Mouse (Mus musculus): ENCODE measurements around the gene Nsf. TPM values are rescaled to one million over a fixed set of nuclear protein-coding genes. Genes with fewer than 3 reads are reported as not detected.

The Nsf gene
- polyA plus RNA-seq, 1 experiment, result 60.4 TPM

- peaks cover 3% of the 10 kb centered on the region for H3K27me3 ChIP-seq (ENCODE audit: control insufficient read depth, insufficient read depth, low read length, poor library complexity, severe bottlenecking)
- H3K4me1 ChIP-seq (ENCODE audit: control insufficient read depth, insufficient read depth, low read length), result no peaks in the 10 kb centered on the region
- TF ChIP-seq POLR2A (IDR thresholded peaks at IDR 0.05; ENCODE audit: insufficient read depth, low read length), result no peak
- TF ChIP-seq EP300 (IDR thresholded peaks at IDR 0.05; ENCODE audit: insufficient read depth, low read depth, low read length), result no peak
- TF ChIP-seq CTCF (IDR thresholded peaks at IDR 0.05; ENCODE audit: low read depth, low read length), result no peak
- 0 out of 2 replicates have a peak, but pooled peaks cover 9% of the 10 kb centered on the region for H3K9me3 ChIP-seq (replicated peaks; ENCODE audit: control insufficient read depth, insufficient read depth, low read length, poor library complexity, severe bottlenecking)
- H3K4me3 ChIP-seq (ENCODE audit: low read depth, low read length), result no peak overlapping the region
- no peaks in the 10 kb centered on the region for H3K36me3 ChIP-seq (ENCODE audit: control insufficient read depth, insufficient read depth, low read length, poor library complexity, severe bottlenecking)
- H3K27ac ChIP-seq (ENCODE audit: insufficient read depth, low read length), result no peak overlapping the region
- H3K9ac ChIP-seq (ENCODE audit: low read depth, poor library complexity, severe bottlenecking), result no peak overlapping the region
Observed at GRCm38 (mm10) chr11:103804126-103804525, 149.7 kb downstream of the Nsf start.

- Histone ChIP-seq H3K9me3 (replicated peaks; ENCODE audit: control insufficient read depth, insufficient read depth, low read length, poor library complexity, severe bottlenecking) (0 out of 2 replicates have a peak, but pooled peaks cover 9% of the 10 kb centered on the region), H3K9ac (ENCODE audit: low read depth, poor library complexity, severe bottlenecking) (no peak overlapping the region), H3K36me3 (ENCODE audit: control insufficient read depth, insufficient read depth, low read length, poor library complexity, severe bottlenecking) (no peaks in the 10 kb centered on the region), H3K27ac (ENCODE audit: insufficient read depth, low read length) (no peak overlapping the region), H3K4me3 (ENCODE audit: low read depth, low read length) (no peak overlapping the region), H3K27me3 (ENCODE audit: control insufficient read depth, insufficient read depth, low read length, poor library complexity, severe bottlenecking) (no peaks in the 10 kb centered on the region), H3K4me1 (ENCODE audit: control insufficient read depth, insufficient read depth, low read length) (no peaks in the 10 kb centered on the region)
- no peak for TF ChIP-seq EP300 (IDR thresholded peaks at IDR 0.05; ENCODE audit: insufficient read depth, low read depth, low read length)
Observed at GRCm38 (mm10) chr11:103801128-103801527, 152.7 kb downstream of the Nsf start.

GRCm38 (mm10) chr11:103789951-103790350 lies 163.9 kb downstream of the Nsf start:
- Histone ChIP-seq H3K9me3 (replicated peaks; ENCODE audit: control insufficient read depth, insufficient read depth, low read length, poor library complexity, severe bottlenecking) (no peaks in the 10 kb centered on the region), H3K4me3 (ENCODE audit: low read depth, low read length) (no peak overlapping the region), H3K36me3 (ENCODE audit: control insufficient read depth, insufficient read depth, low read length, poor library complexity, severe bottlenecking) (no peaks in the 10 kb centered on the region), H3K4me1 (ENCODE audit: control insufficient read depth, insufficient read depth, low read length) (no peaks in the 10 kb centered on the region), H3K27ac (ENCODE audit: insufficient read depth, low read length) (no peak overlapping the region), H3K9ac (ENCODE audit: low read depth, poor library complexity, severe bottlenecking) (no peak overlapping the region), H3K27me3 (ENCODE audit: control insufficient read depth, insufficient read depth, low read length, poor library complexity, severe bottlenecking) (no peaks in the 10 kb centered on the region)
- TF ChIP-seq EP300 (IDR thresholded peaks at IDR 0.05; ENCODE audit: insufficient read depth, low read depth, low read length) (no peak), CTCF (IDR thresholded peaks at IDR 0.05; ENCODE audit: low read depth, low read length) (no peak), POLR2A (IDR thresholded peaks at IDR 0.05; ENCODE audit: insufficient read depth, low read length) (no peak)

GRCm38 (mm10) chr11:103780152-103780551 lies 173.7 kb downstream of the Nsf start:
- no peaks in the 10 kb centered on the region for H3K36me3 ChIP-seq (ENCODE audit: control insufficient read depth, insufficient read depth, low read length, poor library complexity, severe bottlenecking)
- no peak overlapping the region for H3K4me3 ChIP-seq (ENCODE audit: low read depth, low read length)
- H3K4me1 ChIP-seq (ENCODE audit: control insufficient read depth, insufficient read depth, low read length), result no peaks in the 10 kb centered on the region
- H3K27ac ChIP-seq (ENCODE audit: insufficient read depth, low read length), result no peak overlapping the region
- no peak for TF ChIP-seq EP300 (IDR thresholded peaks at IDR 0.05; ENCODE audit: insufficient read depth, low read depth, low read length)
- no peak for TF ChIP-seq POLR2A (IDR thresholded peaks at IDR 0.05; ENCODE audit: insufficient read depth, low read length)
- TF ChIP-seq CTCF (IDR thresholded peaks at IDR 0.05; ENCODE audit: low read depth, low read length), result no peak
- no peak overlapping the region for H3K9ac ChIP-seq (ENCODE audit: low read depth, poor library complexity, severe bottlenecking)
- peaks cover 7% of the 10 kb centered on the region; the same call in 1 of the 2 replicates for H3K27me3 ChIP-seq (ENCODE audit: control insufficient read depth, insufficient read depth, low read length, poor library complexity, severe bottlenecking)
- H3K9me3 ChIP-seq (replicated peaks; ENCODE audit: control insufficient read depth, insufficient read depth, low read length, poor library complexity, severe bottlenecking), result no peaks in the 10 kb centered on the region

GRCm38 (mm10) chr11:103774228-103774530 lies 179.7 kb downstream of the Nsf start:
- Histone ChIP-seq H3K4me1 (ENCODE audit: control insufficient read depth, insufficient read depth, low read length) (peaks cover 2% of the 10 kb centered on the region), H3K9me3 (replicated peaks; ENCODE audit: control insufficient read depth, insufficient read depth, low read length, poor library complexity, severe bottlenecking) (no peaks in the 10 kb centered on the region), H3K27me3 (ENCODE audit: control insufficient read depth, insufficient read depth, low read length, poor library complexity, severe bottlenecking) (peaks cover 32% of the 10 kb centered on the region), H3K4me3 (ENCODE audit: low read depth, low read length) (peak overlapping the region; percentile 60), H3K9ac (ENCODE audit: low read depth, poor library complexity, severe bottlenecking) (peak overlapping the region; percentile 37), H3K27ac (ENCODE audit: insufficient read depth, low read length) (no peak overlapping the region), H3K36me3 (ENCODE audit: control insufficient read depth, insufficient read depth, low read length, poor library complexity, severe bottlenecking) (no peaks in the 10 kb centered on the region)
- TF ChIP-seq EP300 (IDR thresholded peaks at IDR 0.05; ENCODE audit: insufficient read depth, low read depth, low read length), result no peak
- no peak for TF ChIP-seq CTCF (IDR thresholded peaks at IDR 0.05; ENCODE audit: low read depth, low read length)
- TF ChIP-seq POLR2A (IDR thresholded peaks at IDR 0.05; ENCODE audit: insufficient read depth, low read length), result no peak

- Histone ChIP-seq H3K9ac (ENCODE audit: low read depth, poor library complexity, severe bottlenecking) (peak within 1 kb of the TSS; percentile 37), H3K36me3 (ENCODE audit: control insufficient read depth, insufficient read depth, low read length, poor library complexity, severe bottlenecking) (no peaks in the 10 kb centered on the region), H3K27me3 (ENCODE audit: control insufficient read depth, insufficient read depth, low read length, poor library complexity, severe bottlenecking) (peaks cover 32% of the 10 kb centered on the region), H3K9me3 (replicated peaks; ENCODE audit: control insufficient read depth, insufficient read depth, low read length, poor library complexity, severe bottlenecking) (no peaks in the 10 kb centered on the region), H3K27ac (ENCODE audit: insufficient read depth, low read length) (no peak within 1 kb of the TSS), H3K4me3 (ENCODE audit: low read depth, low read length) (peak within 1 kb of the TSS; percentile 60), H3K4me1 (ENCODE audit: control insufficient read depth, insufficient read depth, low read length) (peaks cover 2% of the 10 kb centered on the region)
- TF ChIP-seq CTCF (IDR thresholded peaks at IDR 0.05; ENCODE audit: low read depth, low read length) (no peak), POLR2A (IDR thresholded peaks at IDR 0.05; ENCODE audit: insufficient read depth, low read length) (no peak), EP300 (IDR thresholded peaks at IDR 0.05; ENCODE audit: insufficient read depth, low read depth, low read length) (no peak)
Observed at GRCm38 (mm10) chr11:103773387-103774227, 180.2 kb downstream of the Nsf start, which contains the start of gene Wnt3. Gene Wnt3 (plus strand): TSS chr11:103774150.

Data from ES-Bruce4 (cell line).